Mouse (Mus musculus) liver, embryonic 12.5 days (tissue): ENCODE measurements at regions not wholly inside any gene's neighbourhood (a gene's known extent, or its start where the extent isn't known, plus 50 kb on each side); places are given as distances from the start of the nearest gene placed in this dataset.

Experiments
- ATAC-seq: fragments of 200-750 bp; cut with Nextera tagmentation; 2 replicates; pipeline ENCODE4 v1.8.0; 2017; ENCODE audit warnings: moderate number of reproducible peaks, mild to moderate bottlenecking, moderate library complexity
- H3K27ac ChIP-seq: fragments of 300-500 bp; sonication (generic); 2 replicates; pipeline ENCODE4 v1.5.1; 2016; ENCODE audit warnings: mild to moderate bottlenecking
- H3K27me3 ChIP-seq: fragments of 300-500 bp; sonication (generic); replicated peaks from 2 replicates; pipeline ENCODE4 v1.6.1; 2016; ENCODE audit warnings: mild to moderate bottlenecking, moderate library complexity
- H3K36me3 ChIP-seq: fragments of 300-500 bp; sonication (generic); 2 replicates; pipeline ENCODE4 v1.6.1; 2016; ENCODE audit warnings: mild to moderate bottlenecking, moderate library complexity
- H3K4me1 ChIP-seq: fragments of 300-500 bp; sonication (generic); 2 replicates; pipeline ENCODE4 v1.6.1; 2016
- H3K4me2 ChIP-seq: fragments of 300-500 bp; sonication (generic); 2 replicates; pipeline ENCODE4 v1.6.1; 2016; ENCODE audit warnings: mild to moderate bottlenecking, moderate library complexity
- H3K4me3 ChIP-seq: fragments of 300-500 bp; sonication (generic); 2 replicates; pipeline ENCODE4 v1.5.1; 2016; ENCODE audit warnings: mild to moderate bottlenecking, moderate library complexity
- H3K9ac ChIP-seq: fragments of 300-500 bp; sonication (generic); 2 replicates; pipeline ENCODE4 v1.6.1; 2016; ENCODE audit warnings: mild to moderate bottlenecking, moderate library complexity
- H3K9me3 ChIP-seq: fragments of 300-500 bp; sonication (generic); replicated peaks from 2 replicates; pipeline ENCODE4 v1.6.1; 2016; ENCODE audit warnings: mild to moderate bottlenecking, moderate library complexity
- WGBS: fragments of 180-500 bp; shearing (Covaris S2); methylation state at CpG from one replicate; pipeline ENCODE4 v1.1.7; 2016; ENCODE audit not compliant: insufficient replicate concordance; 5-methylcytosine and 5-hydroxymethylcytosine counted together

DNA sequence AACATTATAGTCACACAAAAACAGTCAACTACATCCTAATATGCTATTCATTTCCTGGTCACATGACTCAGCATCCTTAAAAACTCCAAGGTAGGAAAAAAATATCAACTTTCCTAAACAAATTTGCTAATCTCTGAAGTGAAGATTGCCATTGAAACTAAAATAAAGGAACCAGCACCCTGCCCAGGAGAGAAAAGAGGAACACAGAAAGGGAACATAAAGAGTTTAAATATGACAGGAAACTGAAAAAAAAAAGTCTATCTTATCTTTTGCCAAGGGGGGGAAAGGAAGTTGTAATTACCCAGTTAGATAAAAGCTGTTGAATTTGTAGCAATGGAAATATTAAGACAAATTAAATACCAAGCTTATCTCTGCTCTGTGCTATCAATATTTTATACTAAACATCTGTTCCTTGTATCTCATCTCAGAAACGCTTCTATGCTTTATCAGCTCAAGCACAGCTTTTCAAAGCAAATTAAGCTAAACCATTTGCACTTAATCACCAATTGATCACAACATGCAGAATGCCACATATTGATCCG, 888.1 kb upstream of the Tenm2 start:
- Histone ChIP-seq H3K4me3 (no peak overlapping the region), H3K4me2 (no peak overlapping the region), H3K9me3 (no peaks in the 10 kb centered on the region), H3K27me3 (no peaks in the 10 kb centered on the region), H3K36me3 (no peaks in the 10 kb centered on the region), H3K4me1 (no peaks in the 10 kb centered on the region), H3K9ac (no peak overlapping the region), H3K27ac (no peak overlapping the region)
- ATAC-seq: no peak
- 35% methylated on average over 2 of the region's 2 CpGs for WGBS

GRCm38 (mm10) chr11:38122474-38122873, 886.7 kb upstream of the Tenm2 start:
- Histone ChIP-seq H3K9ac (no peak overlapping the region), H3K36me3 (no peaks in the 10 kb centered on the region), H3K4me3 (no peak overlapping the region), H3K4me2 (no peak overlapping the region), H3K27ac (no peak overlapping the region), H3K4me1 (no peaks in the 10 kb centered on the region), H3K9me3 (no peaks in the 10 kb centered on the region), H3K27me3 (no peaks in the 10 kb centered on the region)
- no peak for ATAC-seq
- 48% methylated on average over 1 of the region's 1 CpGs for WGBS

- 33% methylated on average over 8 of the region's 8 CpGs for WGBS
- no peaks in the 10 kb centered on the region for H3K4me1 ChIP-seq
- H3K4me2 ChIP-seq: no peak overlapping the region
- H3K9ac ChIP-seq: no peak overlapping the region
- H3K9me3 ChIP-seq: no peaks in the 10 kb centered on the region
- no peaks in the 10 kb centered on the region for H3K27me3 ChIP-seq
- H3K4me3 ChIP-seq: no peak overlapping the region
- no peak overlapping the region for H3K27ac ChIP-seq
- no peak for ATAC-seq
- no peaks in the 10 kb centered on the region for H3K36me3 ChIP-seq
Observed at GRCm38 (mm10) chr11:38121051-38121616, 885.4 kb upstream of the Tenm2 start.

- Histone ChIP-seq H3K4me2 (no peak overlapping the region), H3K27ac (no peak overlapping the region), H3K9me3 (no peaks in the 10 kb centered on the region), H3K36me3 (no peaks in the 10 kb centered on the region), H3K4me1 (no peaks in the 10 kb centered on the region), H3K4me3 (no peak overlapping the region), H3K9ac (no peak overlapping the region), H3K27me3 (no peaks in the 10 kb centered on the region)
- 59% methylated on average over 5 of the region's 5 CpGs for WGBS
- no peak for ATAC-seq
Observed at GRCm38 (mm10) chr11:38117741-38118140, 882.0 kb upstream of the Tenm2 start.

DNA sequence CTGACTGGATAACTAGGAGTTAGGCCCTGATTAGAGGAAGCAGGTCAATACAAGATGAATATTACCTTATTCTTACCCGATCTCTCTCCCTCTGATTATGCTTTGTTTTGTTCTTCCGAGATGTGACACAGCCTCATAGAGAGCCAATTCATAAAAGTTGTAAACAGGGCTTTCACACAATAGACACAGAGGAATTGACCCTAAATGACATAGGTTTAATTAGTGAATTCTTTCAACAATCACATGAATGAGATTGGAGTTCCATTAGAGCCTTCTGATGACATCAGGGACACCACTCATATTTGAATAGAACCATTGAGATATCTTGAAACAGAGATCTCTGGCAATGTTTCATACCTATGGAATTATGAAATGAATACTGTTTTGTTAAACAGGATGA, 856.4 kb upstream of the Tenm2 start:
- Histone ChIP-seq H3K36me3 (no peaks in the 10 kb centered on the region), H3K4me2 (no peak overlapping the region), H3K4me1 (no peaks in the 10 kb centered on the region), H3K27ac (no peak overlapping the region), H3K9ac (no peak overlapping the region), H3K27me3 (no peaks in the 10 kb centered on the region), H3K9me3 (no peaks in the 10 kb centered on the region), H3K4me3 (no peak overlapping the region)
- 64% methylated on average over 2 of the region's 2 CpGs for WGBS
- ATAC-seq: no peak

DNA sequence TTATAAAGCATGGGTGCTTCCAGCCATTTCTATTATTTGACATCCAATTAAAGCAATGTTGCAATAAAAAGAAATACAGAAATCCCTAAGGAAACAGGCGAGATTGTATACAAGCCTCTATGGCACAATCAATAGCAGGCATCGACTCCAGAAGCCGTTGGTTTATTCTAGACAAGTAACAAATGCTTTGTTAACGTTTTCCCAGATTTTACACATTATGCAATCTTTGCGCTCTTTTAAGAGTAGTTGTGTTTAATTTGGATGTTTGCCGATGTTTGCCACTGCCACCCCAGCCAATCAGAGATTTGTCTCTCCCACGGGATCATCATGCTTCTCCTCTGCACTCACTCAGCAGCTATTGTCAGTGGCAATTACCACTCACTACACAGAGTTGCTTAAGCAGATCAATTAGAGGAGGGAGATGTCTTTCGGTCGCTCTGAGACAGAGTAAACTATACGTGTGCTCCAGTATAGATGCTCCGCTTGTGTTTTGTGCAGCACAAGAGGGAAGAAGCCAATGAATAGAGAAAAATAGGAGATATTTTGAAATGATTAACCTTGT, 839.5 kb upstream of the Tenm2 start:
- 65% methylated on average over 11 of the region's 11 CpGs for WGBS
- ATAC-seq: no peak
- Histone ChIP-seq H3K9me3 (no peaks in the 10 kb centered on the region), H3K27me3 (no peaks in the 10 kb centered on the region), H3K4me2 (no peak overlapping the region), H3K9ac (no peak overlapping the region), H3K36me3 (no peaks in the 10 kb centered on the region), H3K4me1 (no peaks in the 10 kb centered on the region), H3K27ac (no peak overlapping the region), H3K4me3 (no peak overlapping the region)

GRCm38 (mm10) chr11:38069635-38070034, 833.9 kb upstream of the Tenm2 start:
- Histone ChIP-seq H3K9ac (no peak overlapping the region), H3K4me2 (no peak overlapping the region), H3K4me1 (no peaks in the 10 kb centered on the region), H3K27ac (no peak overlapping the region), H3K9me3 (no peaks in the 10 kb centered on the region), H3K27me3 (no peaks in the 10 kb centered on the region), H3K36me3 (no peaks in the 10 kb centered on the region), H3K4me3 (no peak overlapping the region)
- ATAC-seq: no peak
- 60% methylated on average over 4 of the region's 4 CpGs for WGBS

DNA sequence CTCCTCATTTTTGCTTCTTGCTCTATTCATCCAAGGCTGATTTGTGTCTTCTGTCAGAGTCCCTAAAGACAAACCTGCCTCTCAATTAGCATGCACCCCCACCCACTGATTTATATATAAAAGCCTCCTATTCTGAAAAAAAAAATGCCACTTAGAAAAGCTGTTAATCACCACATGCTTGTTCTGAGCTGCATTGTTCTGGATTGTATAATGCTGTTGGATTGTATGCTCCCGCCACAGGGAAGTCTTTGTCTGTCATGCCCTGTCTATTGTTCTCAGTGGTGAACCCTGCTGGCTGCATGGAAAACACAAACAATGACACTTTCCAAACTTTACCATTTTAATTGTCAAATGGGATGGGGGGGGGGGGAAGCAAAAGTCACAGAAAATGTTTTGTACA, 831.9 kb upstream of the Tenm2 start:
- Histone ChIP-seq H3K27me3 (no peaks in the 10 kb centered on the region), H3K4me2 (no peak overlapping the region), H3K4me1 (no peaks in the 10 kb centered on the region), H3K4me3 (no peak overlapping the region), H3K9me3 (no peaks in the 10 kb centered on the region), H3K36me3 (no peaks in the 10 kb centered on the region), H3K27ac (no peak overlapping the region), H3K9ac (no peak overlapping the region)
- WGBS: 45% methylated on average over 1 of the region's 1 CpGs
- ATAC-seq: no peak

DNA sequence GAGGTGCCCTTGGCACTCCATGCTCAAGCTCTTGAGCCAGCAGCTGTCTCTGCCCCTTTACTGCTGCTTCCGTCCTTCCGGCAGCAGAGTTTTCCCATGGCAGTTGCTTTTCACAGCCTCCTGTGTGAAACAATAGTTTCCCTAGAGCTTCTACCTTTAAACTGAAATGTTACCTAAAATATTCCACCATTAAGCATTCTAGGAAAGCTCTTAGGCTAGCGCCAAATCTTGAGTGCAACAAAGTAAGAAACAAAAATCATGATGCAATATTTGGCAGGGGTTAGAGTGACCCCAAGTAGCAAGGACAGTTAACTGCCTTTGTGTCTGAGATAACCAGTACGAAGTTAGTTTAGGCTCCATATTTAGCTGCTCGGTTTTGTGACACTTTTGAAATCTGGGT, 830.3 kb upstream of the Tenm2 start:
- no peak for ATAC-seq
- no peaks in the 10 kb centered on the region for H3K9me3 ChIP-seq
- H3K4me3 ChIP-seq: no peak overlapping the region
- no peaks in the 10 kb centered on the region for H3K27me3 ChIP-seq
- H3K4me1 ChIP-seq: no peaks in the 10 kb centered on the region
- no peak overlapping the region for H3K9ac ChIP-seq
- no peaks in the 10 kb centered on the region for H3K36me3 ChIP-seq
- H3K27ac ChIP-seq: no peak overlapping the region
- H3K4me2 ChIP-seq: no peak overlapping the region
- WGBS: 79% methylated on average over 5 of the region's 5 CpGs

DNA sequence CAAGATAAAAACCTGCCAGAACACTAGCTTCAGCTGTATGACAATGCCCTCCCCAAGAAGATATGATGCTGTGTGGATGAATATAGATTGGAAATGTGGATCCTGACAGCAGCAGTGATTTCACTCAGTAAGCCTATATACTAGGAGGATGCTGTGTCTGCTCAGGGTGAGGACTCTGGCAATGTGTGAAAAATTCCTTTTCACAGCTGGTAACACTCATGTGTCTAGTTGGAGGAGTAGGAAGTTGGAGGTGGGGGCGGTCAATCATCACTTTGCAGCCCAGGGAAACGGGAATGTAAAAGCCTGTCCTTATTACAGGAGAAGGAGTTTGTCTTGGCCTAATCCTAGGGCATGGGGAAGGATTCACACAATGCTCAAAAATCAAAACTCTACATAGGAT, 824.3 kb upstream of the Tenm2 start:
- WGBS: 39% methylated on average over 2 of the region's 2 CpGs
- no peak for ATAC-seq
- H3K27me3 ChIP-seq: no peaks in the 10 kb centered on the region
- no peak overlapping the region for H3K4me2 ChIP-seq
- no peak overlapping the region for H3K4me3 ChIP-seq
- no peaks in the 10 kb centered on the region for H3K4me1 ChIP-seq
- H3K27ac ChIP-seq: no peak overlapping the region
- H3K36me3 ChIP-seq: no peaks in the 10 kb centered on the region
- H3K9me3 ChIP-seq: no peaks in the 10 kb centered on the region
- no peak overlapping the region for H3K9ac ChIP-seq

GRCm38 (mm10) chr11:38058896-38059295, 823.1 kb upstream of the Tenm2 start:
- Histone ChIP-seq H3K27ac (no peak overlapping the region), H3K4me1 (no peaks in the 10 kb centered on the region), H3K27me3 (no peaks in the 10 kb centered on the region), H3K9ac (no peak overlapping the region), H3K36me3 (no peaks in the 10 kb centered on the region), H3K4me3 (no peak overlapping the region), H3K9me3 (no peaks in the 10 kb centered on the region), H3K4me2 (no peak overlapping the region)
- WGBS: 41% methylated on average over 2 of the region's 2 CpGs
- ATAC-seq: no peak

GRCm38 (mm10) chr11:38036582-38036981, 800.8 kb upstream of the Tenm2 start:
- WGBS: 66% methylated on average over 2 of the region's 2 CpGs
- no peak for ATAC-seq

More at GRCm38 (mm10) chr11:38036582-38036981, 800.8 kb upstream of the Tenm2 start:
- H3K4me1 ChIP-seq: no peaks in the 10 kb centered on the region
- H3K4me3 ChIP-seq: no peak overlapping the region
- H3K9ac ChIP-seq: no peak overlapping the region
- no peak overlapping the region for H3K27ac ChIP-seq
- H3K27me3 ChIP-seq: no peaks in the 10 kb centered on the region
- H3K36me3 ChIP-seq: no peaks in the 10 kb centered on the region
- no peak overlapping the region for H3K4me2 ChIP-seq
- H3K9me3 ChIP-seq: no peaks in the 10 kb centered on the region
